7 mouse cellular contexts compared by ENCODE assay signal in genomic region chr3:96596228-96596707, GRCm38 (mm10). TPM values are rescaled to one million over a fixed set of nuclear protein-coding genes. Genes with fewer than 3 reads are reported as not detected.
A peak's percentile ranks its signal among the peaks of the same experiment; 100 is the strongest.
DNase-seq lines count a peak whose midpoint lies in the region; ATAC-seq lines count a peak whose summit lies in the region.

Ankrd34a (plus strand) TSS chr3:96596636.

- DNase-seq in Muller cell, postnatal 12 days (ENCODE audit: inconsistent ontology term): peak; percentile 55
- DNase-seq in frontal cortex, postnatal 10 days (ENCODE audit: low spot score in 2 of 2): peak; percentile 76
- DNase-seq in hindbrain, embryonic 14.5 days (ENCODE audit: low spot score): peak; percentile 56
- peak in 1 of 2 experiments; percentile 87 for DNase-seq in left cerebral cortex, postnatal 10 days (ENCODE audit: extremely low spot score in 1 of 2, low spot score in 2 of 2)
- DNase-seq in midbrain, embryonic 14.5 days: peak; percentile 74

- peak within 1 kb of the TSS; percentile 76 for H3K9ac ChIP-seq in hindbrain, embryonic 14.5 days
- H3K9ac ChIP-seq in midbrain, embryonic 14.5 days (replicated peaks; ENCODE audit: low read length): peak within 1 kb of the TSS; percentile 68

- peaks cover 46% of the 10 kb centered on the region for H3K4me1 ChIP-seq in hindbrain, embryonic 14.5 days (replicated peaks; ENCODE audit: control insufficient read depth, insufficient read depth, low read length)
- peaks cover 48% of the 10 kb centered on the region for H3K4me1 ChIP-seq in midbrain, embryonic 14.5 days (ENCODE audit: control insufficient read depth, insufficient read depth, low read length)

- peak within 1 kb of the TSS; percentile 92 for H3K4me2 ChIP-seq in hindbrain, embryonic 14.5 days (replicated peaks)
- H3K4me2 ChIP-seq in midbrain, embryonic 14.5 days (ENCODE audit: low read length): peak within 1 kb of the TSS; percentile 100

- peak within 1 kb of the TSS; percentile 49 for H3K4me3 ChIP-seq in hindbrain, embryonic 14.5 days (replicated peaks; ENCODE audit: low read length)
- H3K4me3 ChIP-seq in midbrain, embryonic 14.5 days (replicated peaks; ENCODE audit: low read depth, low read length): peak within 1 kb of the TSS; percentile 48

- peak within 1 kb of the TSS; percentile 27 for H3K27ac ChIP-seq in hindbrain, embryonic 14.5 days
- H3K27ac ChIP-seq in midbrain, embryonic 14.5 days (replicated peaks; ENCODE audit: low read depth, low read length): peak within 1 kb of the TSS; percentile 39

- no peaks in the 10 kb centered on the region for H3K27me3 ChIP-seq in hindbrain, embryonic 14.5 days (ENCODE audit: control insufficient read depth, insufficient read depth, low read length)
- no peaks in the 10 kb centered on the region for H3K27me3 ChIP-seq in midbrain, embryonic 14.5 days (ENCODE audit: control insufficient read depth, insufficient read depth, low read length)

- peak; percentile 28; the same call in 1 of the 2 replicates for ATAC-seq in cerebellum, adult (ENCODE audit: insufficient number of reproducible peaks, low FRiP score, low TSS enrichment)
- no peak for ATAC-seq in hindbrain, embryonic 14.5 days (ENCODE audit: low FRiP score)
- no peak for ATAC-seq in midbrain, embryonic 14.5 days (ENCODE audit: low FRiP score, low TSS enrichment)
- no peak for ATAC-seq in megakaryocyte-erythroid progenitor cell, adult 5-6 weeks (replicated peaks; ENCODE audit: low FRiP score, low TSS enrichment, poor library complexity, severe bottlenecking)

- intact Hi-C loops in left cerebral cortex, postnatal 10 days (cut with DNase I): no loop called here

- WGBS in hindbrain, embryonic 14.5 days: under 1% methylated on average over 23 of the region's 23 CpGs
- under 1% methylated on average over 22 of the region's 23 CpGs for WGBS in midbrain, embryonic 14.5 days

- no peaks in the 10 kb centered on the region for H3K9me3 ChIP-seq in hindbrain, embryonic 14.5 days (ENCODE audit: control insufficient read depth, low read length)
- H3K9me3 ChIP-seq in midbrain, embryonic 14.5 days (ENCODE audit: control insufficient read depth, low read length): no peaks in the 10 kb centered on the region

- H3K36me3 ChIP-seq in hindbrain, embryonic 14.5 days (replicated peaks; ENCODE audit: control insufficient read depth, insufficient read depth): no peaks in the 10 kb centered on the region
- no peaks in the 10 kb centered on the region for H3K36me3 ChIP-seq in midbrain, embryonic 14.5 days (ENCODE audit: control insufficient read depth, insufficient read depth, low read length)

RNA-seq across cellular contexts. Expression of gene Ankrd34a, which starts in this region (rescaled TPM):
- 17.5 and 22.3 TPM in 2 replicates for polyA plus RNA-seq in hindbrain, embryonic 14.5 days (2014; fragmentation: Nextera tagmentation; extraction: Ambion mirVana)
- total RNA-seq in left cerebral cortex, postnatal 10 days (2021): 10 to 100 TPM; 56.6 to 57.0 TPM
- polyA plus RNA-seq in midbrain, embryonic 14.5 days (2014; fragmentation: Nextera tagmentation; extraction: Ambion mirVana): 12.0 and 13.7 TPM in 2 replicates
- total RNA-seq in megakaryocyte-erythroid progenitor cell, adult 5-6 weeks (2014; fragmentation: Nextera tagmentation): not detected in 2 replicates
- not detected in 2 replicates for total RNA-seq in megakaryocyte-erythroid progenitor cell, adult 5-6 weeks (2017)

Comparison
In these comparisons a context has a peak if more than half of its experiments do, and no peak if none do; other contexts are left out.
1. RNA of gene Ankrd34a (total RNA-seq): 56.6 to 57.0 TPM in left cerebral cortex, postnatal 10 days; not detected in megakaryocyte-erythroid progenitor cell, adult 5-6 weeks; every median in the first group is over 10 times any median in the second.